Mouse (Mus musculus) cerebellum, adult (tissue): ENCODE measurements at regions not wholly inside any gene's neighbourhood (a gene's known extent, or its start where the extent isn't known, plus 50 kb on each side); places are given as distances from the start of the nearest gene placed in this dataset.

Source experiments
- ATAC-seq: cut with Nextera tagmentation; 2 replicates; pipeline ENCODE4 v1.9.2; 2017; ENCODE audit warnings: mild to moderate bottlenecking, moderate library complexity, mixed read lengths; ENCODE audit not compliant: insufficient number of reproducible peaks, low FRiP score, low TSS enrichment

DNA sequence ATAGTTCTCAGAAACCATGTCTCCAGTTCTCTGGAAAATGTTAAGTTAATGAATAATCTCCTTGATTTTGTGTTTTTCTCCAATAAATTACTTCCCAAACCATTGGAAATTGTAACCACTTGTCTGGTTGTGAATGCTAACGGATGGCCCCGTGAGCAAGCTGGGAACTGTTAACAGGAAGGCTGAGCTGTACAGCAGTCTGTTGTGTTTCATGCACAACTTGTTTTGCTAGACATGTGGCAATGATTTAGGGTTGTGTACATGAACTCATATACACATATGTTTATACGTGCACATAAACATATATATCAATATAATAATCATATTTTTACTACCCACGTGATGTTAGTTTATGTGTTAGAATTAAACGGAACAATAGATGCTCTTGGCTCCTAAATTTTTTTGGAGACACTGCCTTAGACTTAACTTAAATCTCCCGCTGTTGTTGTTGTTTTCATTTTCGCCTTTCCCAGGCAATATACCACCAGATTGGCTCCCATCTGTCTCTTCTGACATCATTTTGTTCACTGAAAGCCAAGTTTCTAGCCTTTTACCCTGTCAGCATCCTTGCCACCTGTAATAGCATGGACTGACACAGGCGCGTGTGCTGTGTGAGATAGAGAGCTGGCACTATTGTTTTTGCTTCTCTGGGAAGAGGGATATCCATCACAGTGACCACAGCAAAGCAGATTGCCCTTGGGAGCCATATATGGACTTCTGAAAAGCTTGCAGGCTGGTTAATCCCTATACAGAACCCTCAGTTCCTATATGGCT is 231.6 kb downstream of the Fzd1 start:
- ATAC-seq: peak; percentile 91

DNA sequence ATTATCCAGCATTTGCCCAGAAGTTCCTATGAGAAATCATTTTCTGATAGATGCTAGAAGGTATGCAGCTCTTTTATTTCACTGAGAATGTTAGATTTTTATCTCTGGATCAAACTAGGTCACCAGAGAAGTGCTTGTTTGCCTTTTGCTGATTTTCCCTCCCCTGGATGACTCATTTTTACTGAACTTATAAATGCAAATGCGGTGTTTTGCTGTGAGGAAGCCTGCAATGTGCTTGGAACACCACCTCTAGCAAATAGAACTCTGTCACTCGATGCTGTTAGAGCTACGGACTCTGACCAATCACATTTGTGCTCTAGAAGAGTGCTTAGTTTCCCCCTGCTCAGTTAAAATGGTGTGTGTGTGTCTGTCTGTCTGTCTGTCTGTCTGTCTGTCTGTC is 257.2 kb downstream of the Fzd1 start:
- no peak for ATAC-seq

DNA sequence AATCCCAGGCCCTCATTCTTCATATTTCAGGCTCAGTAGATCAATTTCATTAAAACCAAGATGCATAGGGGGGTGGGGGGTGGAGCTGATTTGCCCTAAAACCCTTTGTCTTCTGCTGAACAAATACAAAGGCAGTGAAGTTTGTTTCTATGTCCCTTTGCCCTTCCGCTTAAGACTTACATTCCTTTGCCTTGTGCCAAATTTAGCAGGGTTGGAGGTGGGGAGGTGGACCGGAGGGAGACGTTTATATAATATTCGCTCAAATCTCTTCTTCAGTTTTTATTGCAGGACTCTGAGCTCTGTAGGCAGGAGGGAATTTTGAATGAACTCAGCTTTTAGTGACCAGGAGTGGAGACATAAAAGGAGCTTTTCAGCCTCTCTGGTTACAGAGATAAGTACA is 258.8 kb downstream of the Fzd1 start:
- ATAC-seq: no peak

DNA sequence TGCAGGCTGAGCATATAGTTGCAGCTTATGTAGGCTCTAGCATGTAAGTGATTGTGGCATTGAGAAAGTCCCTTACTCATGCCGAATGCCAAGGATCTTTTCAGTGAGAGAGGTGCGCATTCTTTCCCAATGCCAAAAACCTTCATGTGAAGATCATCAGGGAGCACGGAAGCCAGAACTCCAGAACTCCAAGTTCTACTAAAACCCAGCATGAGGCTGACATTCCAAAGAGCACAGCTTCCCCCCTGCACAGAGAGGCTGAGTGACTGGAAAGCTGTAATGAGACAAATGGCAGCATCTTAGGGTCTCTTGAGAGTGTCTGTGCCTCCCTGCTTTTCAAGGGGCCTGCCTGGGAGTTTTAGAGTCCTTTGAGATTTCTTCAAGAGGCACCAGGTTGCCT is 259.4 kb downstream of the Fzd1 start:
- ATAC-seq: no peak

DNA sequence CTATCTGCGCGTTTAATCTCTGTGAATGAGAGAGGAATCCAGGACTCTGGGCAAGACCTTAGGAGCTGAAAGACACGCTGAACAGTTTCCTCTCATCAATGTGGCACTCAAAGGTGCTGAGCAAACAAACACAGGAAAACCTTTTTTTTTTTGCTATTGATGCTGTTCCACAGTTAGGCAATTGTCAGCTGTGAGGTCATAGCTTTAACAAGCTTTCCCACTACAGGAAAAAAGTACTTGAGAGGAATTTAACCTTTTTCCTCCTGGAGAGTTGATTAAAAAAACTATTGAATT is 261.0 kb downstream of the Fzd1 start:
- no peak for ATAC-seq

DNA sequence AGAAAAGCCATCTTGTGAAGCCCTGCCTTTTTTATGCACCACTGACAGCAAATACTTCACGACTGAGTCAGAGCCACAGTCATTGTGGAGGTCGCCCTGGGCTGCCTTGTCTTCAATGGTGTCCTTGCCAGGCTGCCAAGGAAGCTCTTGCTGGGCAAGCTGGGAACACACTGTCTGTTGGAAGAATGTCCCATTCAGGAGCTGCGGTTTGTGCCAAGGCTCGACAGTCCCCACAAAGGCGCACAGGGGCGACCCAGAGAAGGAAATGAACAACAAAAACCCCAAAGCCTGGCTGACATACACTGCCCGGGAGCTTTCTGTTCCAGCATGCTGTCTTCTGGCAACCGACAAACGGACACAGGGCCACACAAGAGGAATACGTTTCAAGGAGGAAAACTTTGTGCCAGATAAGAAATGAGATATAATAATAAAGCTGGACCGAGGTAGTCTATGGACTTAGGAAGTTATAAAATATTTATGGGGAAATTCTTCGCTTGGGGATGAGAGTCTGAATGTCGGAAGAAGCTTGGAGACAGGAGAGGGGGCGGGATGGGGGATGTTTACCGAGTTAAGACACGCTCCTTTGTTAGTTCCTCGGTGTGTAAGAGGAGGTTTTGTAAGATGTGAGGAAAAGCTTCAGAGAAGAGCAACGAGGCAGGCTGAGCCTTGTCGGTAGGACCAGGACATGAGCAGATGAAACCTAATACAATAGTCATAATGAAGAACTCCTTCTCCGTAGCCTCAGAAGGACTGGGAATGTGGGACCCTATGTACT is 261.5 kb downstream of the Fzd1 start:
- peak; percentile 95 for ATAC-seq

DNA sequence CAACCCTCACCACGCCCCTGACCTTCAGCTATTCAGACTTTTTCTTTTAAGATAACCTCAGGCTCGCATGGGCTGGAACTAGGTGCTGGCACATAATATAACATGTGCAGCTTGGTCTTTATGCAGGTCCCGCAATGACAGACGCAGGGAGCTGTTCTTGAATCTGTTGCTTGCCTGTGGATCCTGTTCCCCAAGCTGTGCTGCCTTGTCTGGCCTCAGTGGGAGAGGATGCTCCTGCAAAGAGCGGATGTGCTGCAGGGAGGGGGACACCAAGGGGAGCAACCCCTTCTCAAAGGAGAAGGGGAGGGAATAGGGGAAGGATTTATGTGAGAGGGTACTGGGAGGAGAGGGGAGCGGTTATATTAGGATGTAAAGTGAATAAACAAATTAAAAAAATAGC is 262.4 kb downstream of the Fzd1 start:
- no peak for ATAC-seq

DNA sequence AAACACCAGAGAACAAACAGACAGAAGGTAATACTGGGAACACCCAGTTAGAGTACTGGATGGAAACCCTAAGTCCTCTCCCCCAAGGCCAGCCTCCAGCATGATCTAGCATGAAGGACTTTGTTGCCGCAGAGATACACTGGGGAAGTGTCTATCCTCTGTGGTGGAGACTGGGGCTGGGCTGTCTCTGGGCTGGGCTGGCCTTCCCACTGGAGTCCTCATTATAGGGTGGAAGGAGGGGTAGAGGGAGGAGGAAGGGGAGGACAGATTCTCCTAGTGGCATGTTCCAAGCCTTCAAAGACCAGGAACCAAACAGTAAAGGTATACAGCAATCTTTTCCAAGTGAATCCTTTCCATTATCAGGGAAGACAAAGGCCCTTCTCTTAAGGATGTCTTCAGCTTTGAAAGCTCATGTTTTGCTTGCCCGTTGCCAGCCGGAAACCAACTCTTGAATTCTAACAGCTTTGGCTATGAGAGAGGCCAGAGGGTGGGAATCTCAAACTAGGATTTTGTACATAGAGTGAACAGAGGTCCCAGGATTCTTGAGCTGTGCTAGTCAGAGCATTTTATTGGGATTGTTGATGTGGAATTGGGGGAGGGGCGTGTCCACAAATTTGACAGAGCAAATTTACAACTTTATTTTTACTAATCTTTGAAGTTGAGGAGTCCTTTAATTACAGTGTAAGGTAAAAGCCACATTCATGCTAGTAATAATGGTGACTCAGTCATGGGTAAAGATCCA is 271.3 kb downstream of the Fzd1 start:
- ATAC-seq: no peak

DNA sequence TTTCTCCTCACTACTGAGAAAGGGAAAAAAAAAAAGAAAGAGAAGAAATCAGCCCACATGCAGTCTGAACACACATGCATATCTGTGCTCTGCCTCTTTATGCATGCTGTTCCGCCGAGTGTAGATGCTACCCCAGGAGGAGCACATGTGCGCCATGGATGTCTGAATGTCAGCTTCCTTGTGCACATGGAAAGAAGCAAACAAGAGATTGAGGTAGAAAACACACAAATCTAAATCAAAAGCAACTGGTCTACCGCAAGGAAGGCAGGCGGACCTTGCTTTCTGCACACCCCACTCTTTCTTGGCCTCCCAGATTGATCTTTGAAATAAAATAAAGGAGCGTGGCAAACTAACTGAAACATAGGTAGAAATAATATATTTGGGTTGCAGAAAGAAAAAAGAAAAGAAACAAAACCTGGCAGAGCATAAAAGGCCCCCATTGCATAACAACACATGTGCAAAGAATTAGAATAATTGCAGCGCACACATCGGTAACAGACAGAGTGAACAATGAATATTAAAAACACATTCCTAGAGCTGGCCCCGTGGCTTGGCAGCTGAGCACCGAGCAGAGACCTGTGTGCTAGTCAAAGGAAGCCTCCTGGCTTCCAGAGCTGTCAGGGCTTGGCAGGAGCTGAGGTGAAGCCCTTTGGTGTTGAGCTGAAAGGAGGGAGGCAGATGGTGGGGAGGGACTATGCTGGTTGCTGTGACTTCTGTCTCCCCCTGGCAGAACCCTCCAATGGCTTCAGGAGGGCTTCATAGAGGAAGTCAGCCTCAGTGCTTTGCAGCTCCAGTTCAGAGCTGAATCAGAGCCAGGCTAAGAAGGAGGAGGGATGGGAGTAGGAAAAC is 272.1 kb downstream of the Fzd1 start:
- peak; percentile 97 for ATAC-seq

DNA sequence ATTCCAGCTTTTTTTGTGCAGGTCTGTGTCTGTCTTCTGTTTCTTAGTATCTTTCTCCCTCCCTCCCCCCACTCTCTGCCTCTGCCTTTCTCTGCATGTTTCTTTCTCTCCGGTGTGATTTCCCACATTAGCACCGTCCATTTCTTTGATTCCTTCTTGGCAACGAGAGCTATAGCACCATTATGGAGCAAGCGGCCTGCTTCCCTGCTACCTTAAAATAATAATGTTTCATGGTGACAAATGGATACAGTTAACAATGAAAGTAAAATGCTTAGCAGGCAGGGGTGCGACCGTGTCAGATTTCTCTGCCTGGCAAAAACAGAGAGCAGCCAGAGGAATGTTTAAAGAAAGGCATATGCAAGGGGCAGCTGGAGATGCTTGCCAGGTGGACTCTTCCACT is 273.1 kb downstream of the Fzd1 start:
- ATAC-seq: no peak

DNA sequence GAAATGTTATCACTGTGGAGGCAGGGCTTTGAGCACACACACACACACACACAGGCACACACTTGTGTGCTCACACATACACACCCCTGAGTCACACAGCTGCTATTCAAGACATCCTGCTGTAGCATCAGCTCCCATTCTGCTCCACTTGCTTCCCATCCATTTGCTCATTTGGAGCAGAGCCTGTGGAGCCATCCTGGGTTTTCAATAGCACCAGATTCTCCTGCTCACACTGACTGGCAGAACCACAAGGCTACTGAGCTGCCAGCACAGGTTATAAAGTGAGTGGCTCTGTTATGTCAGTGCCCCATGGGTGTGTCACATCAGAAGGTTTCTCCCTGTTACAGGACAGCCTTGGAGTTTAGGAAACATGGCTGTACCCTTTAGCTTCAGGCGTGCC is 273.7 kb downstream of the Fzd1 start:
- peak; percentile 13; the same call in 1 of the 2 replicates for ATAC-seq

DNA sequence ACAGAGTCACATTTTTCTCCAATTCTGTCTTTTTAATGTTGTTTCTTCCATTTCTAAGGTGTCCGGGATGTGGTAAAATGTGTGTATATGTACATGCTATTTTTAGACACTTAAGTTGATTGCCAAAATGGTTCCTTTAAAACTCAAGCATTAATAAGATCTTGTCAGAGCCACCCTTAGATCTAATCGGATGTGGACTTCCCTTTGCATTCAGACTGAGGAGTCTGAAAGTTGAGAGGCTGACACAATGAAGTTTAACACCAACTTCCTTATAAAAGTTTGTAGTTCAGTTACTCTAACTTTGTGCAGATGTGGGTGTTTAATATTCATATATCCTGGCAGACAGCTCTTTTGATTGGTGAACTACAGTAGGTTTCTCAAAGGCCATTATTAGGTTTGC is 282.1 kb downstream of the Mterf1b start:
- no peak for ATAC-seq
